Mouse (Mus musculus): ENCODE data around the gene Sv2b. TPM values are rescaled to one million over a fixed set of nuclear protein-coding genes. Genes with fewer than 3 reads are reported as not detected.

Gene Sv2b
- polyA plus RNA-seq, 1 experiment from 2014 or later: 0.02 TPM

- 75% methylated on average over 3 of the region's 3 CpGs for WGBS
- Histone ChIP-seq H3K4me3 (ENCODE audit: low read depth, low read length) (no peak overlapping the region), H3K27me3 (replicated peaks; ENCODE audit: insufficient read depth, low read length) (no peaks in the 10 kb centered on the region)
Measured at GRCm38 (mm10) chr7:75282080-75282650, 26.9 kb downstream of the Sv2b start.

GRCm38 (mm10) chr7:75281106-75281505 is 28.0 kb downstream of the Sv2b start:
- H3K27me3 ChIP-seq (replicated peaks; ENCODE audit: insufficient read depth, low read length): no peaks in the 10 kb centered on the region
- no peak overlapping the region for H3K4me3 ChIP-seq (ENCODE audit: low read depth, low read length)
- no peaks in the 10 kb centered on the region for H3K9me3 ChIP-seq (ENCODE audit: low read length)
- ATAC-seq (no peak), DNase-seq (ENCODE audit: low spot score) (no peak)
- H3K9ac ChIP-seq (replicated peaks; ENCODE audit: low read depth): no peak overlapping the region
- H3K4me2 ChIP-seq (replicated peaks; ENCODE audit: low read depth, low read length): no peak overlapping the region
- H3K36me3 ChIP-seq (ENCODE audit: insufficient read depth, low read length): no peaks in the 10 kb centered on the region
- H3K4me1 ChIP-seq (ENCODE audit: insufficient read depth, low read depth, low read length): no peaks in the 10 kb centered on the region
- WGBS: 77% methylated on average over 4 of the region's 4 CpGs
- TF ChIP-seq EP300 (IDR thresholded peaks at IDR 0.05) (no peak), CTCF (IDR thresholded peaks at IDR 0.05) (no peak)
- no peak overlapping the region for H3K27ac ChIP-seq (ENCODE audit: low read length)

More at GRCm38 (mm10) chr7:75282080-75282650, 26.9 kb downstream of the Sv2b start:
- Histone ChIP-seq H3K9me3 (ENCODE audit: low read length) (no peaks in the 10 kb centered on the region), H3K36me3 (ENCODE audit: insufficient read depth, low read length) (no peaks in the 10 kb centered on the region), H3K4me2 (replicated peaks; ENCODE audit: low read depth, low read length) (no peak overlapping the region), H3K9ac (replicated peaks; ENCODE audit: low read depth) (no peak overlapping the region), H3K4me1 (ENCODE audit: insufficient read depth, low read depth, low read length) (no peaks in the 10 kb centered on the region), H3K27ac (ENCODE audit: low read length) (no peak overlapping the region)
- no peak for ATAC-seq
- no peak for DNase-seq (ENCODE audit: low spot score)
- TF ChIP-seq CTCF (IDR thresholded peaks at IDR 0.05) (no peak), EP300 (IDR thresholded peaks at IDR 0.05) (no peak)

GRCm38 (mm10) chr7:75277847-75278246 is 31.2 kb downstream of the Sv2b start:
- no peak overlapping the region for H3K4me3 ChIP-seq (ENCODE audit: low read depth, low read length)
- TF ChIP-seq CTCF (IDR thresholded peaks at IDR 0.05): no peak
- TF ChIP-seq EP300 (IDR thresholded peaks at IDR 0.05): no peak

GRCm38 (mm10) chr7:75276739-75277138 is 32.3 kb downstream of the Sv2b start:
- no peaks in the 10 kb centered on the region for H3K4me1 ChIP-seq (ENCODE audit: insufficient read depth, low read depth, low read length)
- DNase-seq (ENCODE audit: low spot score) (no peak), ATAC-seq (no peak)
- H3K27ac ChIP-seq (ENCODE audit: low read length): no peak overlapping the region
- TF ChIP-seq EP300 (IDR thresholded peaks at IDR 0.05): no peak
- no peak for TF ChIP-seq CTCF (IDR thresholded peaks at IDR 0.05)
- no peaks in the 10 kb centered on the region for H3K36me3 ChIP-seq (ENCODE audit: insufficient read depth, low read length)
- H3K9me3 ChIP-seq (ENCODE audit: low read length): no peaks in the 10 kb centered on the region
- H3K27me3 ChIP-seq (replicated peaks; ENCODE audit: insufficient read depth, low read length): no peaks in the 10 kb centered on the region
- no peak overlapping the region for H3K4me3 ChIP-seq (ENCODE audit: low read depth, low read length)
- no peak overlapping the region for H3K9ac ChIP-seq (replicated peaks; ENCODE audit: low read depth)
- H3K4me2 ChIP-seq (replicated peaks; ENCODE audit: low read depth, low read length): no peak overlapping the region

More at GRCm38 (mm10) chr7:75277847-75278246, 31.2 kb downstream of the Sv2b start:
- Histone ChIP-seq H3K9ac (replicated peaks; ENCODE audit: low read depth) (no peak overlapping the region), H3K36me3 (ENCODE audit: insufficient read depth, low read length) (no peaks in the 10 kb centered on the region), H3K27ac (ENCODE audit: low read length) (no peak overlapping the region), H3K4me1 (ENCODE audit: insufficient read depth, low read depth, low read length) (no peaks in the 10 kb centered on the region), H3K9me3 (ENCODE audit: low read length) (no peaks in the 10 kb centered on the region), H3K4me2 (replicated peaks; ENCODE audit: low read depth, low read length) (no peak overlapping the region), H3K27me3 (replicated peaks; ENCODE audit: insufficient read depth, low read length) (no peaks in the 10 kb centered on the region)
- ATAC-seq (no peak), DNase-seq (ENCODE audit: low spot score) (no peak)
- 12% methylated on average over 3 of the region's 3 CpGs for WGBS

- H3K4me1 ChIP-seq (ENCODE audit: insufficient read depth, low read depth, low read length): no peaks in the 10 kb centered on the region
- H3K4me3 ChIP-seq (ENCODE audit: low read depth, low read length): no peak overlapping the region
- ATAC-seq: no peak
- no peaks in the 10 kb centered on the region for H3K36me3 ChIP-seq (ENCODE audit: insufficient read depth, low read length)
- no peak for DNase-seq (ENCODE audit: low spot score)
- H3K27me3 ChIP-seq (replicated peaks; ENCODE audit: insufficient read depth, low read length): no peaks in the 10 kb centered on the region
- WGBS: 62% methylated on average over 3 of the region's 3 CpGs
- no peak overlapping the region for H3K4me2 ChIP-seq (replicated peaks; ENCODE audit: low read depth, low read length)
- no peak for TF ChIP-seq CTCF (IDR thresholded peaks at IDR 0.05)
- TF ChIP-seq EP300 (IDR thresholded peaks at IDR 0.05): no peak
- H3K9me3 ChIP-seq (ENCODE audit: low read length): no peaks in the 10 kb centered on the region
- no peak overlapping the region for H3K27ac ChIP-seq (ENCODE audit: low read length)
- H3K9ac ChIP-seq (replicated peaks; ENCODE audit: low read depth): no peak overlapping the region
Measured at GRCm38 (mm10) chr7:75274518-75274917, 34.5 kb downstream of the Sv2b start.

- ATAC-seq: no peak
- H3K27ac ChIP-seq (ENCODE audit: low read length): no peak overlapping the region
- WGBS: 52% methylated on average over 2 of the region's 2 CpGs
Measured at GRCm38 (mm10) chr7:75273633-75274032, 35.4 kb downstream of the Sv2b start.

More at GRCm38 (mm10) chr7:75273633-75274032, 35.4 kb downstream of the Sv2b start:
- TF ChIP-seq EP300 (IDR thresholded peaks at IDR 0.05) (no peak), CTCF (IDR thresholded peaks at IDR 0.05) (no peak)
- H3K4me2 ChIP-seq (replicated peaks; ENCODE audit: low read depth, low read length): no peak overlapping the region
- H3K9ac ChIP-seq (replicated peaks; ENCODE audit: low read depth): no peak overlapping the region
- H3K4me3 ChIP-seq (ENCODE audit: low read depth, low read length): no peak overlapping the region
- no peaks in the 10 kb centered on the region for H3K9me3 ChIP-seq (ENCODE audit: low read length)
- no peaks in the 10 kb centered on the region for H3K4me1 ChIP-seq (ENCODE audit: insufficient read depth, low read depth, low read length)
- H3K27me3 ChIP-seq (replicated peaks; ENCODE audit: insufficient read depth, low read length): no peaks in the 10 kb centered on the region
- no peaks in the 10 kb centered on the region for H3K36me3 ChIP-seq (ENCODE audit: insufficient read depth, low read length)
- DNase-seq (ENCODE audit: low spot score): no peak
